Mouse (Mus musculus) myocyte (in vitro differentiated cells): ENCODE measurements around the gene Abhd17a. TPM values are rescaled to one million over a fixed set of nuclear protein-coding genes. Genes with fewer than 3 reads are reported as not detected.

ENCODE experiments used
- H3K27me3 ChIP-seq: one replicate; pipeline ENCODE4 v1.6.1; 2011; ENCODE audit not compliant: control insufficient read depth, insufficient read depth, insufficient read length
- H3K36me3 ChIP-seq: one replicate; pipeline ENCODE4 v1.6.1; 2011; ENCODE audit not compliant: control insufficient read depth, insufficient read depth
- H3K4me2 ChIP-seq: one replicate; pipeline ENCODE4 v1.6.1; 2011; ENCODE audit warnings: low read depth, control low read depth
- H3K4me3 ChIP-seq: one replicate; pipeline ENCODE4 v1.5.1; 2011; ENCODE audit warnings: mild to moderate bottlenecking, control low read depth, moderate library complexity
- H3K79me2 ChIP-seq: one replicate; pipeline ENCODE4 v1.6.1; 2011; ENCODE audit not compliant: control insufficient read depth, insufficient read depth
- H3ac ChIP-seq: one replicate; pipeline ENCODE4 v1.6.1; 2011; ENCODE audit not compliant: control insufficient read depth, insufficient read length
- CEBPB ChIP-seq: IDR thresholded peaks from 2 replicates; pipeline ENCODE4 v1.6.1; 2011; ENCODE audit warnings: mild to moderate bottlenecking, moderate library complexity; ENCODE audit not compliant: poor library complexity, insufficient read depth, severe bottlenecking
- E2F4 ChIP-seq: IDR thresholded peaks from one replicate; pipeline ENCODE4 v1.6.1; 2011; ENCODE audit warnings: mild to moderate bottlenecking, control low read depth, moderate library complexity; ENCODE audit not compliant: insufficient read depth
- MAX ChIP-seq: IDR thresholded peaks from one replicate; pipeline ENCODE4 v1.6.1; 2011; ENCODE audit warnings: low read depth, mild to moderate bottlenecking, control low read depth
- MYOD1 ChIP-seq, 3 experiments: IDR thresholded peaks; one replicate each; pipeline ENCODE4 v1.6.1; 2011; ENCODE audit warnings: control low read depth in 2 of 3, low read depth in 2 of 3, mild to moderate bottlenecking in 2 of 3, moderate library complexity in 1 of 3; ENCODE audit not compliant: insufficient read length in 2 of 3, control insufficient read depth in 1 of 3
- MYOG ChIP-seq, 3 experiments: IDR thresholded peaks; one replicate each; pipeline ENCODE4 v1.6.1; 2011; ENCODE audit warnings: control low read depth in 2 of 3, low read depth in 2 of 3, mild to moderate bottlenecking in 2 of 3; ENCODE audit not compliant: insufficient read length in 2 of 3, control insufficient read depth in 1 of 3, insufficient read depth in 1 of 3
- POLR2A ChIP-seq: IDR thresholded peaks from one replicate; pipeline ENCODE4 v1.6.1; 2011; ENCODE audit warnings: low read depth, mild to moderate bottlenecking, control low read depth, moderate library complexity; ENCODE audit not compliant: insufficient read length
- POLR2AphosphoS2 ChIP-seq: IDR thresholded peaks from one replicate; pipeline ENCODE4 v1.6.1; 2011; ENCODE audit warnings: low read depth, control low read depth; ENCODE audit not compliant: insufficient read length
- REST ChIP-seq: IDR thresholded peaks from one replicate; pipeline ENCODE4 v1.6.1; 2011; ENCODE audit warnings: mild to moderate bottlenecking, control low read depth, moderate library complexity; ENCODE audit not compliant: insufficient read depth, insufficient read length
- SRF ChIP-seq: IDR thresholded peaks from one replicate; pipeline ENCODE4 v1.6.1; 2011; ENCODE audit warnings: low read depth; ENCODE audit not compliant: control insufficient read depth, insufficient read length
- TCF12 ChIP-seq: IDR thresholded peaks from one replicate; pipeline ENCODE4 v1.6.1; 2011; ENCODE audit warnings: mild to moderate bottlenecking, control low read depth; ENCODE audit not compliant: poor library complexity, insufficient read depth, severe bottlenecking
- TCF3 ChIP-seq: IDR thresholded peaks from one replicate; pipeline ENCODE4 v1.6.1; 2011; ENCODE audit warnings: low read depth, control low read depth; ENCODE audit not compliant: insufficient read length
- USF1 ChIP-seq: IDR thresholded peaks from one replicate; pipeline ENCODE4 v1.6.1; 2011; ENCODE audit warnings: low read depth, mild to moderate bottlenecking, control low read depth, moderate library complexity
- polyA plus RNA-seq: library from polyadenylated mRNA; unstranded; fragments of >200 nt; fragmentation: generic; extraction: Trizol; gene quantifications from one replicate; pipeline ENCODE4 v1.2.1, GENCODE M21; 2012; ENCODE audit warnings: missing spikeins

Abhd17a gene
- polyA plus RNA-seq, 1 experiment, result 111 TPM

DNA sequence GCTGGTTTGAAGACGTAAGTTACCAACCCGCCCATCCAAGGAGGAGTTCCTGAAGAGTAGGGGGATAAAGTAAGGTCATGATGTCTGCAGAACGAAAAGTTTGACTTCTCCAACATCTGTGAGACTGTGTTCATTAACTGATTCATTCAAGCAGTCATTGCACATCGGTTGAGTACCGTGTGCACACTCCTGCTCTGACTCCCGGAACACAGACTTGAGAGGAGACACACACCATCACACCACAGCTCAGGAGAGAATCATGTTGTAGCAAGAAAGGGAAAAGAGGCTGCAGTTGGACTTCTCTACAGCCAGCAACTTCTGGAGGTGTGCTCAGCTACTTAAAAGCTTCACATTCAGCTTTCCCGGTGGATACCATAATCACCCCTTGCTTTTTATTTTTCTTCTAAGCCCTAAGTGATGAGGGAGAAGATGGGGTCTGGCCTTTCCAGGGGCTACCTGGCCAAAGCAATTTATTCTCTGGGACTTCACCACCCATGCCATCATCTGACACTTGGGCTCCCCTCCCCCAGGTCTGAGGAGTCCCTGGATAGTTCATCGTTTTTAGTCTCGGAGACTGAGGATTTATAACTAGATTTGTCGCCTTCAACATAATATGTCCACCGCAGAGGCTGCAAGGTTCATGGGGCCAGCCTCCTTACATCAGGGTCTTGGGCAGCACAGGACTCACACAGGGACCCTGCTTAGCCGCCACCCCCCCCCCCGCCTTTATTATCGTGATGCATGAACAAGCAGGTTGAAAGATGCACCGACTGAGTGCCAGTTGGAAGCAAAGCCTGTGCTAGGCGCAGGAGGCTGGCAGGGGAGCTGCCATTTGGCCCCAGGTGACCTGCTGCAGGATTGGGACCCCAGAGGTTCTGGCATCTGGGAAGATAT, 30.9 kb upstream of the Abhd17a start:
- peak overlapping the region; percentile 99 for H3K4me2 ChIP-seq
- peak overlapping the region; percentile 80 for H3K4me3 ChIP-seq

DNA sequence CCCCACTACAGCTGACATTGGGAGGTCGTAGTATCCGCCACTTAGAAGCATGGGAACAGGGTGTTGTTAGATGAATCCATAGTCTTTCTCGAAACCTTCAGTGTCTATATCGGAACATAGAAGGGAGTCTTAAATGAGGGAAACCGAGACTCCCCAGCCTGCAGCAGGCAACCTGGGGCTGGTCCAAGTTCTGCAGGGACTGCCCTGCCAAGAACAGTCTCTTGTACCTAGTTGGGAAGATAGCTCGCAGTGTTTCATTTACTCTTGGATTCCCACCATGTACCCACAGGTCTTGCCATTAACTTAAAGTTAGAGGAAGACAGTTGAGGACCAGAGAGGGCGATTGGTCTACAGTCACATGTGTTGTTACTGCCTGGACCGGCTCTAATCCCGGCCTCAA, 30.2 kb upstream of the Abhd17a start:
- Histone ChIP-seq H3K4me3 (no peak overlapping the region), H3K79me2 (peaks cover 26% of the 10 kb centered on the region), H3K4me2 (no peak overlapping the region), H3K27me3 (no peaks in the 10 kb centered on the region), H3ac (no peak overlapping the region), H3K36me3 (no peaks in the 10 kb centered on the region)
- TF ChIP-seq TCF12 (no peak), MYOD1 (IDR thresholded peaks at IDR 0.05; ENCODE audit: control insufficient read depth in 1 of 3, insufficient read length in 2 of 3, low read depth in 2 of 3) (no peak), CEBPB (no peak), USF1 (no peak), MYOG (IDR thresholded peaks at IDR 0.05; ENCODE audit: control insufficient read depth in 1 of 3, insufficient read depth in 1 of 3, insufficient read length in 2 of 3, low read depth in 2 of 3) (no peak), POLR2A (no peak), POLR2AphosphoS2 (no peak), MAX (no peak), E2F4 (no peak), TCF3 (no peak), REST (no peak), SRF (no peak)

More for the DNA sequence above, 30.9 kb upstream of the Abhd17a start:
- peaks cover 33% of the 10 kb centered on the region for H3K79me2 ChIP-seq
- no peaks in the 10 kb centered on the region for H3K27me3 ChIP-seq
- TF ChIP-seq USF1 (no peak), CEBPB (no peak), MYOG (IDR thresholded peaks at IDR 0.05; ENCODE audit: control insufficient read depth in 1 of 3, insufficient read depth in 1 of 3, insufficient read length in 2 of 3, low read depth in 2 of 3) (no peak), POLR2AphosphoS2 (no peak), REST (no peak), MAX (no peak), TCF3 (no peak), TCF12 (no peak), E2F4 (no peak), MYOD1 (IDR thresholded peaks at IDR 0.05; ENCODE audit: control insufficient read depth in 1 of 3, insufficient read length in 2 of 3, low read depth in 2 of 3) (no peak), SRF (no peak)
- H3K36me3 ChIP-seq, result no peaks in the 10 kb centered on the region
- H3ac ChIP-seq, result no peak overlapping the region

DNA sequence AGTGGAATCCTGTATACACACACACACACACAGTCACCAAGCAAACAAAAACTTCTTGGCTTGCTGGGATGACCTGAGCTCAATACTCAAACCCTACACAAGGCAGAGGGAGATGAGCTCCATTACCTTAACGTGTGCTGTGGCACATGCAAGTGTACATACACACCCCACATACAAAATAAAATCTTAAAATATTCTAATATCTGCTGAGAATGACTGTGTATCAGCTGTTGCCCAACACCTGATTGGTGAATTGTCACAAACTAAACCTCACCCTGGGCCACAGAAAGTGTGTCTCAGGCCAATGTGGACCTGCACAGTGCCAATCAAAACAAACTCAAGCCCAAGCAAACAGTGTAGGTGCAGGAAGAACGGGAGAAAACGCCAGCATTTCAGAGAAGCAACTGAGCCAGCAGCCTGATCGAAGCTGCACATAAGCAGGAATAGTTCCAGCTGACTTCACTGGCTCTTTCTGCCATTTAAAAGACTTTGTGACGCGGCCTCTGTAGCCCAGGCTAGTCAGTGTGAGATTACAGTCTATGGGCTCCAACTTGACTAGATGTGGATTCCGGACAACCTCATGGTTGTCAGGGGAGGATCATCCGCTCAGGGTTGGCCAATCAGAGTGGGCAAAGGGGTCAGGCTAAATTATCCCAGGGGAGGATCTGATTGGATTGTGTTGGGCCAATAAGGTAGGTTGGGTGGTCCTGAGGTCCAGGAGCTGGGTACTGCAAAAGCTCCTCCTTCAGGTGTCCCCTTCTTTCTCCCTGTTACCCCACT, 29.5 kb upstream of the Abhd17a start:
- no peak overlapping the region for H3ac ChIP-seq
- no peaks in the 10 kb centered on the region for H3K36me3 ChIP-seq
- H3K4me3 ChIP-seq, result no peak overlapping the region
- peaks cover 19% of the 10 kb centered on the region for H3K79me2 ChIP-seq
- no peak for TF ChIP-seq E2F4
- TF ChIP-seq CEBPB, result no peak
- no peak for TF ChIP-seq MYOG (IDR thresholded peaks at IDR 0.05; ENCODE audit: control insufficient read depth in 1 of 3, insufficient read depth in 1 of 3, insufficient read length in 2 of 3, low read depth in 2 of 3)
- no peak overlapping the region for H3K4me2 ChIP-seq
- no peaks in the 10 kb centered on the region for H3K27me3 ChIP-seq

DNA sequence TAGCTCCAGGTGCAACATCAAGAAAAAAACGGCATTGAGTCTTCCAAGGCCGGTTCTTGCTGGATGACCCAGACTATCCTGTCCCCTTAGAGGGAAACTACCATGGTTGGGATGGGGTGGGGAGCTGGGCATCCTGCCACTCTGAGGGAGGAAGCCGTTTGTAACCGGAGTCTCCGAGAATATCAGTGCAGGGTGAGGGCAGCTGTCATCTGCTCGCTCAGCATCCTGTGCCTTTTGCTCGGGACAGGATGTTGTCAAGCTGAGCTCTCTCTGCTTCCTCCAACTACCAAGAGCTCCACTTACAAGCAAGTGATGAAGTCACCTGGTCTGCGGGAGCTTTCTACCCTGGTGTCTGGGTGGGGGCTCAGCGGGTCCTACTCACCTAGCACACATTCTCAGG, 28.0 kb upstream of the Abhd17a start:
- Histone ChIP-seq H3K36me3 (peaks cover 2% of the 10 kb centered on the region), H3K4me2 (peak overlapping the region; percentile 30), H3K4me3 (no peak overlapping the region), H3K27me3 (no peaks in the 10 kb centered on the region), H3K79me2 (peaks cover 5% of the 10 kb centered on the region), H3ac (no peak overlapping the region)
- TF ChIP-seq REST, result no peak
- no peak for TF ChIP-seq USF1
- TF ChIP-seq POLR2A, result no peak
- no peak for TF ChIP-seq E2F4
- TF ChIP-seq MYOD1 (IDR thresholded peaks at IDR 0.05; ENCODE audit: control insufficient read depth in 1 of 3, insufficient read length in 2 of 3, low read depth in 2 of 3), result peak in 2 of 3 experiments; percentile 54 to 87
- no peak for TF ChIP-seq TCF3
- TF ChIP-seq TCF12, result peak; percentile 9
- peak in 2 of 3 experiments; percentile 22 to 83 for TF ChIP-seq MYOG (IDR thresholded peaks at IDR 0.05; ENCODE audit: control insufficient read depth in 1 of 3, insufficient read depth in 1 of 3, insufficient read length in 2 of 3, low read depth in 2 of 3)
- TF ChIP-seq SRF, result no peak

DNA sequence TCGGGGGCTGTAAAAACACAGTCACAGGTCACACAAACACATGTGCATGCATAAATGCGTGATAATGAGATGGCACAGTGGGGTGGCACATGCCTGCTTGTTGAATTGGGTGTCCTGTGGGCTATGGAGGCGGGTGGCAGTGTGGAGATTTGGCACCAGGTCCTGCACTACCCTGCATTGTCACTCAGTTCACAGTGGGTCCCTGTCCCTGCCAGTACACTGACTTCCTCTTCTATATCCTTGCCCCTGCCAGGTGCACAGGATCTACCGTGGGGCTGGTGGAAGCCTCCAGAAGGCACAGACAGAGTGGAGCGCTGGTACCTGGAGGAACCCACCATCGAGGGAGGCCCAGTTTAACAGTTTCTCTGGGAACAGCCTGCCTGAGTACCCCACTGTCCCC, 24.2 kb upstream of the Abhd17a start:
- no peak overlapping the region for H3K4me2 ChIP-seq
- H3K79me2 ChIP-seq, result no peaks in the 10 kb centered on the region
- no peak overlapping the region for H3ac ChIP-seq
- TF ChIP-seq TCF12, result no peak
- TF ChIP-seq POLR2AphosphoS2, result no peak
- no peak for TF ChIP-seq CEBPB
- no peak for TF ChIP-seq MYOG (IDR thresholded peaks at IDR 0.05; ENCODE audit: control insufficient read depth in 1 of 3, insufficient read depth in 1 of 3, insufficient read length in 2 of 3, low read depth in 2 of 3)
- TF ChIP-seq REST, result no peak
- peaks cover 5% of the 10 kb centered on the region for H3K36me3 ChIP-seq
- H3K27me3 ChIP-seq, result no peaks in the 10 kb centered on the region
- no peak overlapping the region for H3K4me3 ChIP-seq
